In the genomic region with DNA sequence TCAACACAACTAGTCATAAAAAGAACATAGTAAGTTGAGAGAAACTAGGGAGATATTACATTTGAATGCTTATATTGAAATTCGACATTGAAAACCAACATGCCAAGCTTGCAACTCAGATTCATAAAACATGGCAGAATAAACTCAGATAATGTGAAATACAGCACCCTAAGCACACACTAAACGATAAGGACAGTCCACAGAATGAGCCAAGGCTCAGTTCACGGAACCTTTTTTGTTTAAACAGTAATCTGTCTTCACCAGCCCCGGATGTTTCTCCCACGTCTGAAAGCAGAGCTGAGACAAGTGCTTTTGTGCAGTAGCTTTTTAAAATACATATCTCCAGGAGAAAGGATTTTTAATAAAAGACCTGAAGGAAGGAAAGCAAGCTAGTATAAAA, we compare ENCODE assay signal across 22 mouse cellular contexts. TPM values are rescaled to one million over a fixed set of nuclear protein-coding genes. Genes with fewer than 3 reads are reported as not detected.
"Had no signal": no experiment of that assay in that cellular context is flagged by ENCODE, and none has a peak within 500 bp of the region (broad histone marks: within the 10 kb centered on the region; RNA-seq: fewer than 3 reads in every experiment).

No protein-coding gene starts in this region.

- H3K27ac ChIP-seq: liver, embryonic 13.5 days; liver, embryonic 15.5 days; lung, embryonic 15.5 days; macrophage; midbrain, embryonic 13.5 days; midbrain, embryonic 15.5 days; neural tube, embryonic 12.5 days had no signal

- H3K4me3 ChIP-seq: liver, embryonic 13.5 days; liver, embryonic 15.5 days; lung, embryonic 15.5 days; megakaryocyte, embryonic 14.5 days; midbrain, embryonic 13.5 days; midbrain, embryonic 15.5 days; neural tube, embryonic 12.5 days had no signal

- H3K27me3 ChIP-seq: liver, embryonic 13.5 days; liver, embryonic 15.5 days; lung, embryonic 15.5 days; midbrain, embryonic 13.5 days; midbrain, embryonic 15.5 days; neural tube, embryonic 12.5 days had no signal

- H3K36me3 ChIP-seq: liver, embryonic 13.5 days; liver, embryonic 15.5 days; lung, embryonic 15.5 days; midbrain, embryonic 13.5 days; midbrain, embryonic 15.5 days; neural tube, embryonic 12.5 days had no signal

- H3K9ac ChIP-seq: liver, embryonic 13.5 days; liver, embryonic 15.5 days; liver, postnatal 0 days; lung, embryonic 15.5 days; midbrain, embryonic 13.5 days; midbrain, embryonic 15.5 days; neural tube, embryonic 12.5 days had no signal

- H3K4me2 ChIP-seq: liver, embryonic 13.5 days; liver, embryonic 15.5 days; lung, embryonic 15.5 days; midbrain, embryonic 13.5 days; midbrain, embryonic 15.5 days; neural tube, embryonic 12.5 days had no signal

- DNase-seq: liver, embryonic 13.5 days; liver, postnatal 0 days; lung, adult 2 months; lung, postnatal 14 days; lung, postnatal 36 days; retina, postnatal 1 day; right cerebral cortex, adult 18-20 months; right cerebral cortex, postnatal 25 days; right cerebral cortex, postnatal 4 days; spleen, adult 18-20 months; thymus, adult 18-20 months; thymus, postnatal 14 days; thymus, postnatal 36 days had no signal

- ATAC-seq: liver, postnatal 0 days; lung, postnatal 0 days; midbrain, embryonic 13.5 days; midbrain, embryonic 15.5 days had no signal

- H3K4me1 ChIP-seq: liver, embryonic 13.5 days; liver, embryonic 15.5 days; lung, embryonic 15.5 days; megakaryocyte, embryonic 14.5 days; midbrain, embryonic 13.5 days; midbrain, embryonic 15.5 days; neural tube, embryonic 12.5 days had no signal

- H3K9me3 ChIP-seq: liver, embryonic 13.5 days; liver, embryonic 15.5 days; lung, embryonic 15.5 days; megakaryocyte, embryonic 14.5 days; midbrain, embryonic 13.5 days; midbrain, embryonic 15.5 days; neural tube, embryonic 12.5 days had no signal

RNA-seq across cellular contexts. Expression of gene St8sia6, which starts 14.7 kb away (rescaled TPM):
- polyA plus RNA-seq: liver, adult 2 months; liver, embryonic 13.5 days; liver, embryonic 15.5 days had no signal
